Mouse (Mus musculus): ENCODE results near the gene Echdc2.
A peak's percentile ranks its signal among the peaks of the same experiment; 100 is the strongest.
"Not testable (repeated sequence)": the region's sequence is repeated elsewhere in the genome, so short reads cannot be mapped to it uniquely, and the experiment has no call there.

The Echdc2 gene

GRCm38 (mm10) chr4:108165152-108165895 is at the start of gene Echdc2:
Gene Echdc2 (plus strand): TSS chr4:108165437.
- no peak for DNase-seq (ENCODE audit: low spot score in 2 of 2)

- no peak for DNase-seq (ENCODE audit: low spot score in 2 of 2)
These were observed 48.8 kb upstream of the Echdc2 start for GRCm38 (mm10) chr4:108116466-108116865.

- no peak for DNase-seq (ENCODE audit: low spot score in 2 of 2)
These were observed 47.7 kb upstream of the Echdc2 start for GRCm38 (mm10) chr4:108117488-108117887.

GRCm38 (mm10) chr4:108117924-108118876 is 47.0 kb upstream of the Echdc2 start:
- DNase-seq (ENCODE audit: low spot score in 2 of 2): peak; percentile 77 to 93

- DNase-seq (ENCODE audit: low spot score in 2 of 2): no peak
These were observed 41.1 kb upstream of the Echdc2 start for GRCm38 (mm10) chr4:108124104-108124503.

GRCm38 (mm10) chr4:108126260-108126659 is 39.0 kb upstream of the Echdc2 start:
- no peak for DNase-seq (ENCODE audit: low spot score in 2 of 2)

GRCm38 (mm10) chr4:108127516-108127915 is 37.7 kb upstream of the Echdc2 start:
- DNase-seq (ENCODE audit: low spot score in 2 of 2): no peak

- DNase-seq (ENCODE audit: low spot score in 2 of 2): no peak
These were observed 36.9 kb upstream of the Echdc2 start for GRCm38 (mm10) chr4:108128339-108128738.

GRCm38 (mm10) chr4:108130452-108130851 is 34.8 kb upstream of the Echdc2 start:
- DNase-seq (ENCODE audit: low spot score in 2 of 2): no peak

- no peak for DNase-seq (ENCODE audit: low spot score in 2 of 2)
These were observed 28.3 kb upstream of the Echdc2 start for GRCm38 (mm10) chr4:108136938-108137337.

GRCm38 (mm10) chr4:108143178-108143577 is 22.1 kb upstream of the Echdc2 start:
- DNase-seq (ENCODE audit: low spot score in 2 of 2): not testable (repeated sequence)

- DNase-seq (ENCODE audit: low spot score in 2 of 2): no peak
These were observed 21.5 kb upstream of the Echdc2 start for GRCm38 (mm10) chr4:108143778-108144177.

GRCm38 (mm10) chr4:108144880-108145279 is 20.4 kb upstream of the Echdc2 start, which contains the start of gene Scp2:
Gene Scp2 (minus strand): TSS chr4:108144998.
- no peak for DNase-seq (ENCODE audit: low spot score in 2 of 2)

GRCm38 (mm10) chr4:108145554-108145953 is 19.7 kb upstream of the Echdc2 start:
- DNase-seq (ENCODE audit: low spot score in 2 of 2): not testable (repeated sequence)

- not testable (repeated sequence) for DNase-seq (ENCODE audit: low spot score in 2 of 2)
These were observed 10.1 kb upstream of the Echdc2 start for GRCm38 (mm10) chr4:108155141-108155540.

GRCm38 (mm10) chr4:108161936-108162335 is 3.3 kb upstream of the Echdc2 start:
- DNase-seq (ENCODE audit: low spot score in 2 of 2): no peak

GRCm38 (mm10) chr4:108163291-108163690 is 1.9 kb upstream of the Echdc2 start:
- no peak for DNase-seq (ENCODE audit: low spot score in 2 of 2)

GRCm38 (mm10) chr4:108166874-108167273 is 1.6 kb downstream of the Echdc2 start:
- DNase-seq (ENCODE audit: low spot score in 2 of 2): peak in 1 of 2 experiments; percentile 16

GRCm38 (mm10) chr4:108168056-108168455 is 2.8 kb downstream of the Echdc2 start:
- DNase-seq (ENCODE audit: low spot score in 2 of 2): no peak

GRCm38 (mm10) chr4:108182278-108182677 is 17.0 kb downstream of the Echdc2 start:
- DNase-seq (ENCODE audit: low spot score in 2 of 2): no peak

GRCm38 (mm10) chr4:108192821-108193323 is 27.6 kb downstream of the Echdc2 start:
- no peak for DNase-seq (ENCODE audit: low spot score in 2 of 2)

GRCm38 (mm10) chr4:108196277-108196855 is 31.1 kb downstream of the Echdc2 start:
- no peak for DNase-seq (ENCODE audit: low spot score in 2 of 2)

Measured in left cerebral cortex, adult 9 months (tissue).